Mouse (Mus musculus): ENCODE data around the gene Coro7.

Coro7 gene

DNA sequence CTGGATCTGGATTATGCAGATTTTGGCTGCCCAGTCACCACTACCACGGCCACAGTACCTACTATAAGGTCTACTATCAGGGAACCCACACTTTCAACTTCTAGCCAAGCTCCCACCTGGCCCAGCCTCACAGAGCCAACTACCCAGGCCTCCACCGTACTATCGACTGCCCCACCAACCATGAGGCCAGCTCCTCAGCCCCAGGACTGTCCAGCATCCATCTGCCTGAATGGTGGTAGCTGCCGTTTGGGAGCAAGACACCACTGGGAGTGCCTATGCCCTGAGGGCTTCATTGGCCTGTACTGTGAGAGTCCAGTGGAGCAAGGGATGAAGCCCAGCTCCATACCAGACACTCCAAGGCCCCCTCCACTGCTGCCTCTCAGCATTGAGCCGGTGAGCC is 30.4 kb downstream of the Coro7 start:
- in situ Hi-C loops (cut with MboI, MseI), result no loop called here

DNA sequence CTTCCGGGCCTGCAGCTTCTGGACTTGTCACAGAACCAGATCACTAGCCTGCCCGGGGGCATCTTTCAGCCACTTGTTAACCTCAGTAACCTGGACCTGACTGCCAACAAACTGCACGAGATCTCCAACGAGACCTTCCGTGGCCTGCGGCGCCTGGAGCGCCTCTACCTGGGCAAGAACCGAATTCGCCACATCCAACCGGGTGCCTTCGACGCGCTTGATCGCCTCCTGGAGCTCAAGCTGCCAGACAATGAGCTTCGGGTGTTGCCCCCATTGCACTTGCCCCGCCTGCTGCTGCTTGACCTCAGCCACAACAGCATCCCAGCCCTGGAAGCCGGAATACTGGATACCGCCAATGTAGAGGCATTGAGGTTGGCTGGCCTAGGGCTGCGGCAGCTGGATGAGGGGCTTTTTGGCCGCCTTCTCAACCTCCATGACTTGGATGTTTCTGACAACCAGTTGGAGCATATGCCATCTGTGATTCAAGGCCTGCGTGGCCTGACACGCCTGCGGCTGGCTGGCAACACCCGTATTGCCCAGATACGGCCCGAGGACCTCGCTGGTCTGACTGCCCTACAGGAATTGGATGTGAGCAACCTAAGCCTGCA is 31.1 kb downstream of the Coro7 start:
- in situ Hi-C loops (cut with MboI, MseI), result no loop called here

GRCm38 (mm10) chr16:4647651-4648141 is 31.9 kb downstream of the Coro7 start:
- in situ Hi-C loops (cut with MboI, MseI), result no loop called here

DNA sequence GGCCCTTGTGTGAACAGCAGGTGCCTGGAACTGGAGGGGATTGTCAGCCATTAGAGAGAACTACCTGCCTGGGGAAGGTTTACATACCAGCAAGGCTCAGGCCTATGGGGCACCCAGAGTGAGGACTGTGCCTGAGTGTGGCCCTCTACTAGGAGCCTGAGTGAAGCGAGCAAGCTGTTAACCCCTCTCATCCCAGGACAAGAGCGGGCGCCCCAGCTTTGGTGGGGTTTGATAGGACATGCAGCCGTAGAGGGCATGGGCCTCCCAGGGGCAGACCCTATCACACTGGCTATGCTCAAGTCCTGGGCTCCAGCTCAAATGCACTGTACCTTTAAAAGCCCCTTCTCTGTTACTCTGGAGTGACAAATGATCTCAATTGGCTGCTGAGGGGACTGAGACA is 32.7 kb downstream of the Coro7 start:
- in situ Hi-C loops (cut with MboI, MseI), result no loop called here

- in situ Hi-C loops (cut with MboI, MseI), result no loop called here
Measured at GRCm38 (mm10) chr16:4645867-4646266, 33.7 kb downstream of the Coro7 start.

- in situ Hi-C loops (cut with MboI, MseI), result no loop called here
Measured at GRCm38 (mm10) chr16:4643670-4644419, 35.7 kb downstream of the Coro7 start.

- in situ Hi-C loops (cut with MboI, MseI), result no loop called here
Measured at GRCm38 (mm10) chr16:4642937-4643336, 36.6 kb downstream of the Coro7 start.

GRCm38 (mm10) chr16:4642190-4642589 is 37.4 kb downstream of the Coro7 start:
- in situ Hi-C loops (cut with MboI, MseI), result no loop called here

DNA sequence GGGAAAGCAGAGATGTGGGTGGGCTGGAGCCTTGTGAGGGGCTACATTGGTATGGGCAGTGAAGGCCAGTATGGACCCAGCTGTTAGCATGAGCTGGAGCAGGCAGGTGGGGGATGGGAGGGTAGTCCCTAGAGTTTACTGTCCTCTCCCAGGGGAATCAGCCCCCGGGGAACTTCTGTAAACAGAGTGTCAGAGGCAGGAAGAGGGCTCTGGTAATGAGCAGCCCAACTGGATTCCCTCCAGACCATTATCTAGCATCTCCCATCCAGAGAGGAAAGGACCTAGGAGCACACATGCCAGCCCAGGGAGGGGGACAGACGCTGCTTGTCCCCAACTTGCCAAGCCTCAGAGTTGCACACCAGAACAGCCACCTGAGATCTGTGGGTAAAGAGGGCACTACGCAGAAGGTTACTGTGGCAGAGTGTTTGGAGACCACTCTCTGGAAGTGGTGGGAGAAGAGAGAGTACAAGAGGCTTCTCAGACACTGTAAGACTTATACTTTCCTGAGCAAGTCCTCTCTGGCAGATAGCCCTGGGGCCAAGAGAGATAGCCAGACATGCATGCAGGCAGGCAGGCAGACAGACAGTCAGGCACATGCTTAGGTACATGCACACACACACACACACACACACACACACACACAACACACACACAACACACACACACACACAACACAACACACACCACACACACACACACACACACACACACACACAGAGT is 38.3 kb downstream of the Coro7 start:
- in situ Hi-C loops (cut with MboI, MseI), result no loop called here

DNA sequence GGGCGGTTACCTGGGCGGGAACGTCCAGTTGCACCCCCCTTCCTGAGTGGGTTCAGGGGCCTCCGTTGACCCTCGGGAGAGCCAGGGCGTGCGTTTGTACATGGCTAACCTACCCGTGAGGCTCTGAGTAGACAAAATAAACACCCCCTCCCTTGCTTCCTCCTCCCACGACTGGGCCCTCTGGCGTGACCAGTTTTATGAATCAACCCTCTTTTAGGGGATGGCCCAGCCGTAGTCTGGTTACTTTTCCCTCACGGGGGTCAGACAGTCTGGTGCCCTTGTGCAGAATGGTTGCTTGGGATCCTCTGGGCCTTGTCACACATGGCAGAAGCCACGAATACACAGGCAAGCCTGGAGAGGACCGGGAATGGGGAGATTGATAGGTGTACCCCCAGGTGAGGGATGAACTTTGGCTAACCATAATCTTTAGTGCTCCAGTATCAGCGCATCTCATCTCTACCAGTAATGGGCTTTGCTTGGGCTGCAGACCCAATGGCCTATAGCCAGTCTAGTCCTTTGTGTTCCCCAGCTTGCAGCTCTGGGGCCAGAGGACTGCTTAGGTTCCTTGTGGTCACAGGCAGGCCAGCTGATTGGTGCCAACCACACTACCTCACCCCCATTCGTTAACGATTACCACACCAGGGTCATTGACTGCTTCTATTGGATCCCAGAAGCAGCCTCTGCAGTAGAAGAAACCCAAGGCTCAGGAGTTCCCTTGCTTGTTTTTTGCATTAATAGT is 39.1 kb downstream of the Coro7 start:
- in situ Hi-C loops (cut with MboI, MseI), result no loop called here

- in situ Hi-C loops (cut with MboI, MseI), result no loop called here
Measured at GRCm38 (mm10) chr16:4639831-4640237, 39.7 kb downstream of the Coro7 start, which contains the start of the genes Vasn and Dnaja3. Vasn (plus strand) TSS chr16:4639941. Dnaja3 (plus strand) TSS chr16:4639989.

- in situ Hi-C loops (cut with MboI, MseI), result no loop called here
Measured at GRCm38 (mm10) chr16:4638891-4639390, 40.6 kb downstream of the Coro7 start.

DNA sequence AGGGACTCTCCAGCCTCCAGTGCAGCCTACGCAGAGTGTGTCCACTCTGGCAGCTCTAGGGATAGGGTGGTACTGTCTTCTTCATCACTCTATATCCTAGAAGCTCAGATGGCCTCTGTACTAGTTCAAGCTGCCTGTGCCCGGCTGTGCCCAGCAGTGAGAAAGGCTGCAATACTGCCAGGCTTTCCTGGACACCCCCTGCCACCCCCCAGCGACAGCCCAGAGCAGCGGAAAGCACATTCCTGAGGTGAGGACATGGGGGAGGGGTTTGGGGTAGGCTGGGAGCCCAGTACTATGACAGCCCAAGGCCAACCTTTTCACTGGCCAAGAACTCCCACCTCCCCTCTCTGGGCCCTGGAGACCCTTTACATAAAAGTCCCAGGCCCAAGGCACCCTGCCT is 43.8 kb downstream of the Coro7 start:
- in situ Hi-C loops (cut with MboI, MseI), result no loop called here

GRCm38 (mm10) chr16:4634681-4635080 is 44.9 kb downstream of the Coro7 start:
- in situ Hi-C loops (cut with MboI, MseI), result loop anchor here in 1 of 2 experiments (5.0 kb wide), 1 partner anchor 38 kb away; no protein-coding TSS in a partner anchor

DNA sequence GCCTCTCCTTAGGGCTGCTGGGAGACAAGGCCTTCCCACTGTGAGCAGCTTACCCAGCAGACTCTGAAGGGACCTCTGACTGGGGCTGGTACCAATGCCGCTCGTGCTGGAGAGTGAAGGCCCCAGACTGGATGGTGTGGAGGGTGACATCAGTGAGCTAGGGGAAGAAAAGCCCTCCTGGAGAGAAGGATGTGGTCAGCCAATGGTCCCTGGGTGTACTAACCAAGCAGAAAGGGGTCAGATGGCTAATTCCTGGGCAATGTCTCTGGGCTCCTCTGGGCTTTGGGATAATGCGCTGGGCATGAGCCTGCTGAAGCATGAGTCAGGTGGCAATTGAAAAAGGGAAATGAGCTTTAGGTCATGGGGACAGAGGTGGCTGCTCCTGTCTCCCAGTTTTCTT is 45.9 kb downstream of the Coro7 start:
- in situ Hi-C loops (cut with MboI, MseI), result loop anchor here in 1 of 2 experiments (5.0 kb wide), 1 partner anchor 39 kb away; no protein-coding TSS in a partner anchor

GRCm38 (mm10) chr16:4632050-4632449 is 47.5 kb downstream of the Coro7 start:
- in situ Hi-C loops (cut with MboI, MseI), result loop anchor here in 1 of 2 experiments (5.0 kb wide), 1 partner anchor 40 kb away; no protein-coding TSS in a partner anchor

- in situ Hi-C loops (cut with MboI, MseI), result loop anchor here in 1 of 2 experiments (5.0 kb wide), 1 partner anchor 42 kb away; no protein-coding TSS in a partner anchor
Measured at GRCm38 (mm10) chr16:4629950-4630349, 49.6 kb downstream of the Coro7 start.

GRCm38 (mm10) chr16:4628898-4629419 is 50.6 kb downstream of the Coro7 start:
- in situ Hi-C loops (cut with MboI, MseI), result no loop called here

GRCm38 (mm10) chr16:4627105-4627504 is 52.5 kb downstream of the Coro7 start:
- in situ Hi-C loops (cut with MboI, MseI), result no loop called here

DNA sequence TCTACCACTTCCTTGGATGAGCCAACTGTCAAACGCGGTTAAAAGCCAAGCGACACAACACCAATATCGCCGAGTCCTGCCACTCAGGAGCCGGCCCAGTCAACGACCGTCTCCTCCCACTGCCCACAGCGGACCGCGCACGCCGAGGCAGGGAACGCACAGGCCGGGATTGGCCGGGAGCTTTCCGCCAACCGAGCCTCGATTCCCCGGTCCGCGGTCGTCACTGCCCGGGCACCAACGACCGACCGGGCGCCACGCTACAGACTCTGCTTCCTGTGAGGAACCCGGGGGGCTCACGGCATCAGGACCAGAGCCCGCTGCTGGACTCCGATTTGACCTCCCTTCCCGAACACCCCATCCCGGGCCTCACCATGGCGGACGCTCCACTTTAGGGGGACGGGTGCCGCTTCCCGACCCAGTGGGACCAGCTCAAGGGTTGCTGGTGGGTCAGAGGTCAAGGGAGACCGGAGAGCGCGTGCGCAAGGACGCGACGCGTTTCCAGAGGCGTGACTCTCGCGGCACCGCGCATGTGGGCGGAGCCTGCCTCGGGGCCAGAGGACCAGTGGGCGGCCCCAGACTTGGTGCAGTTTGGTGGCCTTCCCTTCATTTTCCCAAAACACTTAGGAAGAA is 55.0 kb downstream of the Coro7 start, which contains the start of gene Pam16:
TSS of gene Pam16 (minus strand) at position 508 of the 630 bp plus-strand sequence.
- in situ Hi-C loops (cut with MboI, MseI), result no loop called here

Data from T-helper 17 cell (primary cell).